Mouse (Mus musculus) CH12.LX (cell line): ENCODE measurements around the gene Ttc19. TPM values are rescaled to one million over a fixed set of nuclear protein-coding genes. Genes with fewer than 3 reads are reported as not detected.
A peak's percentile ranks its signal among the peaks of the same experiment; 100 is the strongest.

Experiments
- DNase-seq: peaks from one replicate; pipeline ENCODE4 v3.0.0-alpha.2; 2013; ENCODE audit errors: extremely low read depth
- H3K27ac ChIP-seq: 2 replicates; pipeline ENCODE4 v1.5.1; 2012; ENCODE audit warnings: low read depth, mild to moderate bottlenecking, control low read depth, moderate library complexity; ENCODE audit not compliant: insufficient read depth
- H3K27me3 ChIP-seq: replicated peaks from 2 replicates; pipeline ENCODE3; 2012; ENCODE audit warnings: inconsistent platforms
- H3K36me3 ChIP-seq, 2 experiments: replicated peaks in 1 of 2; 2 replicates each; pipeline versions ENCODE3 to v1.6.1; 2012; ENCODE audit warnings: inconsistent platforms in 1 of 2, low read length in 1 of 2, mild to moderate bottlenecking in 1 of 2, mixed read lengths in 1 of 2, moderate library complexity in 1 of 2; ENCODE audit not compliant: control insufficient read depth in 1 of 2, insufficient read depth in 1 of 2
- H3K4me1 ChIP-seq, 2 experiments: 2 replicates each; pipeline ENCODE4 v1.6.1; 2012; ENCODE audit warnings: inconsistent platforms in 1 of 2, moderate library complexity in 1 of 2; ENCODE audit not compliant: insufficient read depth in 2 of 2, control insufficient read depth in 1 of 2
- H3K4me2 ChIP-seq: 2 replicates; pipeline ENCODE4 v1.6.1; 2012; ENCODE audit warnings: low read depth, mild to moderate bottlenecking, control low read depth; ENCODE audit not compliant: poor library complexity, insufficient read depth, severe bottlenecking
- H3K4me3 ChIP-seq, 3 experiments: fragments of 150-350 bp in 1 of 3; sonication (generic) in 1 of 3; replicated peaks in 1 of 3; 2 replicates each; pipeline versions ENCODE3 to v1.5.1; 2011 to 2012; ENCODE audit warnings: low read depth in 2 of 3, low read length in 2 of 3, mild to moderate bottlenecking in 2 of 3, moderate library complexity in 2 of 3, control low read depth in 1 of 3, improper control_type of control experiment in 1 of 3, inconsistent platforms in 1 of 3, mixed read lengths in 1 of 3; ENCODE audit not compliant: poor library complexity in 1 of 3
- H3K79me2 ChIP-seq: replicated peaks from 2 replicates; pipeline ENCODE4 v1.6.1; 2012; ENCODE audit warnings: mild to moderate bottlenecking, moderate library complexity; ENCODE audit not compliant: control insufficient read depth, poor library complexity, insufficient read depth, severe bottlenecking; ENCODE audit errors: extremely low read depth
- H3K9ac ChIP-seq: 2 replicates; pipeline ENCODE4 v1.6.1; 2012; ENCODE audit warnings: low read depth, mild to moderate bottlenecking, control low read depth, moderate library complexity; ENCODE audit not compliant: insufficient read depth
- H3K9me3 ChIP-seq: replicated peaks from 2 replicates; pipeline ENCODE3; 2012; ENCODE audit warnings: low read length, inconsistent platforms, mixed read lengths
- BHLHE40 ChIP-seq: IDR thresholded peaks from 2 replicates; pipeline ENCODE4 v1.6.1; 2011; ENCODE audit warnings: mild to moderate bottlenecking, low read depth, low read length, improper control_type of control experiment
- CHD1 ChIP-seq: IDR thresholded peaks from 2 replicates; pipeline ENCODE4 v1.6.1; 2012; ENCODE audit warnings: low read depth, low read length, improper control_type of control experiment, inconsistent platforms
- CHD2 ChIP-seq: IDR thresholded peaks from 2 replicates; pipeline ENCODE4 v1.6.1; 2011; ENCODE audit warnings: low read length, improper control_type of control experiment
- ELF1 ChIP-seq: IDR thresholded peaks from 2 replicates; pipeline ENCODE4 v1.6.1; 2014; ENCODE audit warnings: low read depth, mild to moderate bottlenecking, inconsistent platforms, low read length, improper control_type of control experiment
- GABPA ChIP-seq: IDR thresholded peaks from 2 replicates; pipeline ENCODE4 v1.6.1; 2012; ENCODE audit warnings: low read depth, low read length, improper control_type of control experiment, inconsistent platforms; ENCODE audit not compliant: insufficient replicate concordance
- HCFC1 ChIP-seq: IDR thresholded peaks from 2 replicates; pipeline ENCODE4 v1.6.1; 2012; ENCODE audit warnings: low read depth, mild to moderate bottlenecking, inconsistent platforms, low read length, improper control_type of control experiment
- IRF4 ChIP-seq: IDR thresholded peaks from 2 replicates; pipeline ENCODE4 v1.6.1; 2014; ENCODE audit warnings: low read depth, mild to moderate bottlenecking, inconsistent platforms, low read length, improper control_type of control experiment
- MAX ChIP-seq: IDR thresholded peaks from 2 replicates; pipeline ENCODE4 v1.6.1; 2011; ENCODE audit warnings: low read length, improper control_type of control experiment
- MAZ ChIP-seq: IDR thresholded peaks from 2 replicates; pipeline ENCODE4 v1.6.1; 2012; ENCODE audit warnings: low read depth, mild to moderate bottlenecking, inconsistent platforms, low read length, improper control_type of control experiment, moderate library complexity
- MEF2A ChIP-seq: IDR thresholded peaks from 2 replicates; pipeline ENCODE4 v1.6.1; 2014; ENCODE audit warnings: low read depth, mild to moderate bottlenecking, inconsistent platforms, low read length, improper control_type of control experiment, borderline replicate concordance
- MYC ChIP-seq: IDR thresholded peaks from 2 replicates; pipeline ENCODE4 v1.6.1; 2011; ENCODE audit warnings: low read depth, mild to moderate bottlenecking, improper control_type of control experiment, low read length
- NELFE ChIP-seq: IDR thresholded peaks from 2 replicates; pipeline ENCODE4 v1.6.1; 2011; ENCODE audit warnings: low read depth, low read length, improper control_type of control experiment
- PAX5 ChIP-seq: IDR thresholded peaks from 2 replicates; pipeline ENCODE4 v1.6.1; 2012; ENCODE audit warnings: low read length, inconsistent platforms, mixed read lengths
- POLR2A ChIP-seq: IDR thresholded peaks from 2 replicates; pipeline ENCODE4 v1.6.1; 2011; ENCODE audit warnings: low read depth, mild to moderate bottlenecking, improper control_type of control experiment, low read length
- POLR2AphosphoS2 ChIP-seq: IDR thresholded peaks from 2 replicates; pipeline ENCODE4 v1.6.1; 2011; ENCODE audit warnings: low read depth, low read length, improper control_type of control experiment
- SIN3A ChIP-seq: IDR thresholded peaks from 2 replicates; pipeline ENCODE4 v1.6.1; 2012; ENCODE audit warnings: low read length, improper control_type of control experiment, inconsistent platforms
- TBP ChIP-seq: conservative IDR thresholded peaks from 2 replicates; pipeline ENCODE4 v1.6.1; 2011; ENCODE audit warnings: low read depth, low read length, improper control_type of control experiment
- USF1 ChIP-seq: IDR thresholded peaks from 2 replicates; pipeline ENCODE4 v1.6.1; 2014; ENCODE audit warnings: low read depth, mild to moderate bottlenecking, inconsistent platforms, low read length, improper control_type of control experiment
- ZC3H11A ChIP-seq: IDR thresholded peaks from 2 replicates; pipeline ENCODE4 v1.6.1; 2012; ENCODE audit warnings: low read depth, mild to moderate bottlenecking, inconsistent platforms, low read length, improper control_type of control experiment
- ZNF384 ChIP-seq: IDR thresholded peaks from 2 replicates; pipeline ENCODE4 v1.6.1; 2012; ENCODE audit warnings: low read depth, low read length, improper control_type of control experiment, inconsistent platforms
- dilution Hi-C: fragments of 300-500 bp; cut with MboI; formaldehyde crosslinking; loops from 2 replicates; pipeline ENCODE4 v1.14.3; 2020; ENCODE audit warnings: low sequenced_read_pairs; ENCODE audit not compliant: extremely low pct_unique_long_range_greater_than_20kb, extremely low pct_ligation_motif_present
- in situ Hi-C: fragments of 300-500 bp; cut with MboI; formaldehyde crosslinking; loops from 3 replicates; pipeline ENCODE4 v1.14.3; 2019; ENCODE audit warnings: low sequenced_read_pairs, low pct_ligation_motif_present, low pct_unique_long_range_greater_than_20kb, mixed read lengths
- polyA plus RNA-seq: library from polyadenylated mRNA; unstranded; fragments of >175 nt; gene quantifications from 2 replicates; pipeline ENCODE4 v1.2.1, GENCODE M21; 2012; ENCODE audit warnings: low read depth; ENCODE audit not compliant: insufficient read length
- total RNA-seq, 2 experiments: library from RNA; depleted of rRNA; stranded (reverse); fragments of 300-350 nt in 1 of 2; fragments of >200 nt in 1 of 2; gene quantifications; 2 replicates each; pipeline ENCODE4 v1.2.3; 2012 to 2014

Ttc19 gene
- total and polyA plus RNA-seq, 3 experiments, result 13.0 to 22.6 (median 22.2) TPM

DNA sequence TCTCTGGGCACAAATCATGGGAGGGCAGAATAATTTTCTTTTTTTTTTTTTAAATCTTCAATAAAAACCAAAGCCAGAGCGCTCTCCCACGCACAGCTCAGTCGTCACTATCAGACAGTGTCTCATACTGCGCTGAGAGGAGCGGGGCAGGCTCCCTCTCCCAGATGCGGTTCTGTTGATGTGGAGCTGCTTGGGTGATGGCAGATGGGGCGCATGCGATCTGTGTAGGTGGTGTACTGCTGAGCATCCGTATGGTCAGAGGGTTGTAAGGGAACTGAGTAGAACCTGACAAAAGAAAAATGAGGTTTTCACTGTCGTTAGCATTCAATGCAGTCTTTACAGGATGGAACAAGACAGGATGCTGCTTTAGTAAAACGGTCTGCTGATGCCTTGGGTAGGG, 36.5 kb downstream of the Ttc19 start:
- no peak overlapping the region for H3K27ac ChIP-seq
- in situ Hi-C loops (no loop called here), dilution Hi-C loops (no loop called here)
- no peak overlapping the region for H3K9ac ChIP-seq
- DNase-seq, result no peak
- H3K4me2 ChIP-seq, result no peak overlapping the region
- peaks cover 0 to 6% of the 10 kb centered on the region in 2 experiments; a peak in 2 of 4 replicates for H3K4me1 ChIP-seq
- no peak for TF ChIP-seq BHLHE40
- 0 out of 2 replicates have a peak, but pooled peaks have one; percentile 30 for TF ChIP-seq POLR2A
- no peak for TF ChIP-seq MYC
- no peak for TF ChIP-seq POLR2AphosphoS2
- no peak overlapping the region for H3K4me3 ChIP-seq
- peaks cover 78 to 90% of the 10 kb centered on the region in 2 experiments for H3K36me3 ChIP-seq
- H3K79me2 ChIP-seq, result no peaks in the 10 kb centered on the region
- H3K27me3 ChIP-seq, result no peaks in the 10 kb centered on the region
- H3K9me3 ChIP-seq, result no peaks in the 10 kb centered on the region

DNA sequence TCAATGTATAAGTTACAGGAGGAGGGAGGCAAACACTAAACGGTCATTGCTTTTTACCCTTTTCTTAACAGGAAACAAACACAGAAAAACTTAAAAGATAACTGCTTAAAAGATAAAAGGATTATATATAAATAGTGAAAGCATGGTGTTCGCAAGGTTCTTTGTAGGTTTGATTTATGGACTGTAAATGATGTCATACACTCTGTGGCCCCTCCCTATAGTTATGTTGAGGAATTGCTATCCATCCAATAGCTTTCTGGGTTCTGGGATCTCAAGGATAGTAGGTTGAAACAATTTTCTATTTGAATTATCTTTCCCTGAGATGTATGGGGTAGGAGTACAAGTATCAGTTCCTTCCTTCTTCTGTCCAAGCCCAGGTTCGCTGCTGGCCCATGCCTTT, 38.8 kb downstream of the Ttc19 start:
- H3K9ac ChIP-seq, result no peak overlapping the region
- no peak overlapping the region for H3K27ac ChIP-seq
- DNase-seq, result no peak
- in situ Hi-C loops, result no loop called here
- peaks cover 0 to 4% of the 10 kb centered on the region in 2 experiments; a peak in 2 of 4 replicates for H3K4me1 ChIP-seq
- no peaks in the 10 kb centered on the region for H3K27me3 ChIP-seq
- H3K79me2 ChIP-seq, result no peaks in the 10 kb centered on the region
- H3K9me3 ChIP-seq, result no peaks in the 10 kb centered on the region
- H3K36me3 ChIP-seq, result peaks cover 67 to 89% of the 10 kb centered on the region in 2 experiments
- TF ChIP-seq CHD1 (no peak), ZNF384 (no peak), NELFE (no peak)
- no peak overlapping the region for H3K4me2 ChIP-seq
- H3K4me3 ChIP-seq, result no peak overlapping the region
- dilution Hi-C loops, result no loop called here

DNA sequence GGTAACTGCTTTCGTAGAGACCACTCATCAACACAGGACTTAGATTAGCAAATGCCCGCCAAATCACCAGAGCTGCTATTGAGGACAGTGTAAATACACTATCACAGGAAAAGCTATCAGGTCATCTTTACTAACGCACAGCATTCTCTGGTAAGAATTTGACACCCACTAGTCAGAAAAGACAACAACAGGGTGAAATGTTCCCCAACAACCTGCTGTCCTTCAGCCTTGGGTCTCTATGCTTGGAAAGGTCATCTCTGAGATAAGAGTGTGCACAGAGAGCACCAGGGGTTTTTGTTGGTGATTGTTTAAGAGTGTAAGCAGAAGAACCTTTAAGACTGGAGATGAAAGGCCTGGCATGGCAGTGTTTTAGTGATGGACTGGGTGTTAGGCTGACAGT, 42.4 kb downstream of the Ttc19 start:
- H3K4me2 ChIP-seq, result no peak overlapping the region
- H3K27me3 ChIP-seq, result no peaks in the 10 kb centered on the region
- in situ Hi-C loops (no loop called here), dilution Hi-C loops (no loop called here)
- TF ChIP-seq ZNF384, result no peak
- TF ChIP-seq CHD2, result no peak
- no peak for TF ChIP-seq CHD1
- TF ChIP-seq IRF4, result no peak
- no peak for TF ChIP-seq ELF1
- TF ChIP-seq MAX, result no peak
- TF ChIP-seq USF1, result no peak
- TF ChIP-seq PAX5, result no peak
- no peak for TF ChIP-seq ZC3H11A
- no peak for TF ChIP-seq POLR2A
- TF ChIP-seq MEF2A, result no peak
- no peak for TF ChIP-seq BHLHE40
- no peak for TF ChIP-seq HCFC1
- no peak for TF ChIP-seq SIN3A
- TF ChIP-seq GABPA, result no peak
- TF ChIP-seq TBP, result no peak
- no peak for TF ChIP-seq MAZ
- no peak for DNase-seq
- no peaks in the 10 kb centered on the region for H3K9me3 ChIP-seq
- H3K9ac ChIP-seq, result no peak overlapping the region
- peaks cover 62 to 94% of the 10 kb centered on the region in 2 experiments for H3K36me3 ChIP-seq
- no peaks in the 10 kb centered on the region for H3K4me1 ChIP-seq
- no peaks in the 10 kb centered on the region for H3K79me2 ChIP-seq
- no peak overlapping the region for H3K4me3 ChIP-seq
- H3K27ac ChIP-seq, result no peak overlapping the region
